In genomic region chr1:156940584-156940983, GRCm38 (mm10) we compare ENCODE assay signal across 9 mouse cellular contexts. TPM values are rescaled to one million over a fixed set of nuclear protein-coding genes. Genes with fewer than 3 reads are reported as not detected.
DNase-seq lines count a peak whose midpoint lies in the region; ATAC-seq and TF ChIP-seq lines count a peak whose summit lies in the region.
"Had no signal": no experiment of that assay in that cellular context is flagged by ENCODE, and none has a peak within 500 bp of the region (broad histone marks: within the 10 kb centered on the region; RNA-seq: fewer than 3 reads in every experiment).

No protein-coding gene starts in this region.

- H3K4me2 ChIP-seq in limb, embryonic 14.5 days (replicated peaks; ENCODE audit: low read depth, low read length, severe bottlenecking) = peak overlapping the region; percentile 87
- peak overlapping the region; percentile 90 for H3K4me2 ChIP-seq in stomach, postnatal 0 days (replicated peaks; ENCODE audit: low read depth)

- TF ChIP-seq CTCF in testis, adult 2 months (IDR thresholded peaks at IDR 0.05; ENCODE audit: control insufficient read depth, insufficient read depth, insufficient replicate concordance, low read depth, low read length) = no peak
- TF ChIP-seq CTCF in stomach, postnatal 0 days (IDR thresholded peaks at IDR 0.05; ENCODE audit: low read depth) = no peak

- TF ChIP-seq EP300 in stomach, postnatal 0 days (optimal IDR thresholded peaks at IDR 0.05) = no peak

- peak overlapping the region; percentile 15; the same call in 1 of the 2 replicates for H3K27ac ChIP-seq in testis, adult 2 months (ENCODE audit: control insufficient read depth, insufficient read depth, low read depth, low read length)
- no peak overlapping the region for H3K27ac ChIP-seq in limb, embryonic 14.5 days (replicated peaks; ENCODE audit: low read depth, low read length)
- no peak overlapping the region for H3K27ac ChIP-seq in stomach, postnatal 0 days (replicated peaks)

- no peaks in the 10 kb centered on the region for H3K9me3 ChIP-seq in limb, embryonic 14.5 days (ENCODE audit: control insufficient read depth, low read length)
- no peaks in the 10 kb centered on the region for H3K9me3 ChIP-seq in stomach, postnatal 0 days (ENCODE audit: control insufficient read depth, low read length)

- ATAC-seq in limb, embryonic 14.5 days (ENCODE audit: low FRiP score, low read depth) = no peak
- no peak for ATAC-seq in stomach, postnatal 0 days (ENCODE audit: low FRiP score, low TSS enrichment)

- TF ChIP-seq POLR2A in testis, adult 2 months (IDR thresholded peaks at IDR 0.05; ENCODE audit: control insufficient read depth, low read depth, low read length) = no peak
- TF ChIP-seq POLR2A in limb, embryonic 14.5 days (IDR thresholded peaks at IDR 0.05; ENCODE audit: borderline replicate concordance, extremely low read depth, insufficient read depth, insufficient read length) = no peak

- intact Hi-C loops in heart, postnatal 36 days (cut with DNase I) = no loop called here

- H3K4me1 ChIP-seq in testis, adult 2 months (ENCODE audit: control insufficient read depth, insufficient read depth, low read length) = peaks cover 2% of the 10 kb centered on the region
- peaks cover 9% of the 10 kb centered on the region for H3K4me1 ChIP-seq in limb, embryonic 14.5 days (ENCODE audit: control insufficient read depth, insufficient read depth, low read length)
- H3K4me1 ChIP-seq in stomach, postnatal 0 days (replicated peaks; ENCODE audit: control insufficient read depth, insufficient read depth) = no peaks in the 10 kb centered on the region

- peak overlapping the region; percentile 98; the same call in 1 of the 2 replicates for H3K4me3 ChIP-seq in testis, adult 2 months (ENCODE audit: control insufficient read depth, low read depth, low read length)
- peak overlapping the region; percentile 79 for H3K4me3 ChIP-seq in limb, embryonic 14.5 days (replicated peaks; ENCODE audit: low read length)
- H3K4me3 ChIP-seq in stomach, postnatal 0 days (ENCODE audit: low read depth, low read length) = peak overlapping the region; percentile 88; the same call in 1 of the 2 replicates

- H3K36me3 ChIP-seq in testis, adult 2 months (ENCODE audit: control insufficient read depth, insufficient read depth, low read length) = no peaks in the 10 kb centered on the region
- H3K36me3 ChIP-seq in limb, embryonic 14.5 days (ENCODE audit: control insufficient read depth, insufficient read depth, low read length) = no peaks in the 10 kb centered on the region
- no peaks in the 10 kb centered on the region for H3K36me3 ChIP-seq in stomach, postnatal 0 days (ENCODE audit: control insufficient read depth, insufficient read depth, low read length)

- no peaks in the 10 kb centered on the region for H3K27me3 ChIP-seq in testis, adult 2 months (ENCODE audit: control insufficient read depth, insufficient read depth, low read length)
- H3K27me3 ChIP-seq in limb, embryonic 14.5 days (ENCODE audit: control insufficient read depth, insufficient read depth, low read length) = peaks cover 4% of the 10 kb centered on the region; the same call in 1 of the 2 replicates
- H3K27me3 ChIP-seq in stomach, postnatal 0 days (ENCODE audit: control insufficient read depth, insufficient read depth, low read length) = no peaks in the 10 kb centered on the region

- H3K9ac ChIP-seq in limb, embryonic 14.5 days (ENCODE audit: low read depth, low read length, severe bottlenecking) = no peak overlapping the region
- no peak overlapping the region for H3K9ac ChIP-seq in stomach, postnatal 0 days (ENCODE audit: low read length)

- peak; percentile 34 for DNase-seq in heart, adult 11 months
- DNase-seq in heart, postnatal 36 days = no peak
- DNase-seq in testis, postnatal 14 days (ENCODE audit: low spot score) = no peak
- DNase-seq in limb, embryonic 14.5 days (ENCODE audit: low spot score) = no peak
- no peak for DNase-seq in stomach, postnatal 0 days (ENCODE audit: low spot score)
- no peak for DNase-seq in Muller cell, postnatal 12 days (ENCODE audit: inconsistent ontology term)
- DNase-seq in c-Kit-positive CD71-positive TER-119-positive erythroid progenitor cells, embryonic 14.5 days (ENCODE audit: low spot score) = no peak
- DNase-seq: adrenal gland, postnatal 14 days had no signal

- 25% methylated on average over 7 of the region's 7 CpGs for WGBS in limb, embryonic 14.5 days
- 35% methylated on average over 7 of the region's 7 CpGs for WGBS in stomach, postnatal 0 days

RNA-seq across cellular contexts. Expression of gene Ralgps2, which starts 1.2 kb away (rescaled TPM):
- total RNA-seq in heart, postnatal 36 days (2021) = 10 to 100 TPM; 10.4 to 12.0 TPM
- polyA plus RNA-seq in testis, adult 2 months (2012; rRNA removed) = 123 and 132 TPM in 2 replicates
- polyA plus RNA-seq in limb, embryonic 14.5 days (2012; rRNA removed) = 20.9 and 33.6 TPM in 2 replicates
- 63.7 and 73.8 TPM in 2 replicates for polyA plus RNA-seq in limb, embryonic 14.5 days (2014; fragmentation: Nextera tagmentation; extraction: Ambion mirVana)
- polyA plus RNA-seq in stomach, postnatal 0 days (2015; fragmentation: Nextera tagmentation; extraction: Ambion mirVana) = 38.7 and 41.3 TPM in 2 replicates
